Mouse (Mus musculus) forebrain, embryonic 14.5 days (tissue): ENCODE measurements around the gene Grip1. TPM values are rescaled to one million over a fixed set of nuclear protein-coding genes. Genes with fewer than 3 reads are reported as not detected.

ENCODE experiments used
- ATAC-seq: fragments of 200-750 bp; cut with Nextera tagmentation; 2 replicates; pipeline ENCODE4 v1.8.0; 2017; ENCODE audit warnings: mild to moderate bottlenecking, moderate library complexity
- DNase-seq: peaks from one replicate; pipeline ENCODE4 v3.0.0-alpha.2; 2015; ENCODE audit warnings: low spot score
- H3K27ac ChIP-seq: fragments of 300-500 bp; sonication (generic); 2 replicates; pipeline ENCODE4 v1.5.1; 2014; ENCODE audit warnings: low read depth, mild to moderate bottlenecking, control low read depth, low read length, moderate library complexity
- H3K27me3 ChIP-seq: fragments of 300-500 bp; sonication (generic); replicated peaks from 2 replicates; pipeline ENCODE4 v1.6.1; 2014; ENCODE audit warnings: low read length, control low read depth, mixed read lengths; ENCODE audit not compliant: control insufficient read depth, insufficient read depth
- H3K36me3 ChIP-seq: fragments of 300-500 bp; sonication (generic); 2 replicates; pipeline ENCODE4 v1.6.1; 2014; ENCODE audit warnings: low read length, control low read depth; ENCODE audit not compliant: control insufficient read depth, insufficient read depth
- H3K4me1 ChIP-seq: fragments of 300-500 bp; sonication (generic); 2 replicates; pipeline ENCODE4 v1.6.1; 2014; ENCODE audit warnings: antibody characterized with exemption, low read length, control low read depth; ENCODE audit not compliant: control insufficient read depth, insufficient read depth
- H3K4me2 ChIP-seq: fragments of 300-500 bp; sonication (generic); 2 replicates; pipeline ENCODE4 v1.6.1; 2014; ENCODE audit warnings: mild to moderate bottlenecking, control low read depth, low read length
- H3K4me3 ChIP-seq: fragments of 300-500 bp; sonication (generic); 2 replicates; pipeline ENCODE4 v1.5.1; 2014; ENCODE audit warnings: low read depth, low read length, control low read depth
- H3K9ac ChIP-seq: fragments of 300-500 bp; sonication (generic); 2 replicates; pipeline ENCODE4 v1.6.1; 2014; ENCODE audit warnings: mild to moderate bottlenecking, low read length, control low read depth, moderate library complexity
- H3K9me3 ChIP-seq: fragments of 300-500 bp; sonication (generic); replicated peaks from 2 replicates; pipeline ENCODE4 v1.6.1; 2016; ENCODE audit warnings: low read length, control low read depth, mixed read lengths; ENCODE audit not compliant: control insufficient read depth
- WGBS: fragments of 180-500 bp; shearing (Covaris S2); extraction: QIAGEN DNeasy Blood & Tissue Kit; methylation state at CpG from one replicate; pipeline ENCODE4 v1.1.7; 2014; 5-methylcytosine and 5-hydroxymethylcytosine counted together
- polyA plus RNA-seq: library from polyadenylated mRNA; unstranded; fragments of >200 nt; fragmentation: Nextera tagmentation; extraction: Ambion mirVana; gene quantifications from 2 replicates; pipeline ENCODE4 v1.2.1, GENCODE M21; 2014

Grip1 gene
- polyA plus RNA-seq, 1 experiment from 2014 or later = 15.0 TPM

DNA sequence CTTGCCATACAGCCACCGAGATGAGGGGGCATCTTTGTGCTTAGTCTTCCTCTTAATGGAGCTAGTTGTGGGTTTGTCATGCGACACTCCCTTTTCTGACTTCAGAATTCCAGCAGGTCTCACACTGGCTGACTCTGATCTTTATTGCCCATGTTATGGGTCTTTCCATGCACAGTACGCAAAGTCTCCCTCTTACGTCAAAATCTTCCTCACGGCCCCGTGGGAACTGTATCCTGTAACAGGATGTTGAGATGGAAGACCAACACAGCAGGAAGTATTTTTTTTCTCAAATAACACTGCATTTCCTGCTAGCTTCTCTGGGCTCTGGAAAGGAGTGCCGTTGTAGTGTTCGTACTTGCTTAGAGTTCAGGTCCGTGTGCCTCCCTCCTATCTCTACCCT, 21.5 kb downstream of the Grip1 start:
- Histone ChIP-seq H3K4me2 (no peak overlapping the region), H3K27ac (no peak overlapping the region), H3K9ac (no peak overlapping the region), H3K4me3 (no peak overlapping the region), H3K9me3 (no peaks in the 10 kb centered on the region), H3K4me1 (no peaks in the 10 kb centered on the region), H3K36me3 (no peaks in the 10 kb centered on the region), H3K27me3 (no peaks in the 10 kb centered on the region)
- DNase-seq (no peak), ATAC-seq (no peak)
- WGBS = 89% methylated on average over 9 of the region's 9 CpGs

DNA sequence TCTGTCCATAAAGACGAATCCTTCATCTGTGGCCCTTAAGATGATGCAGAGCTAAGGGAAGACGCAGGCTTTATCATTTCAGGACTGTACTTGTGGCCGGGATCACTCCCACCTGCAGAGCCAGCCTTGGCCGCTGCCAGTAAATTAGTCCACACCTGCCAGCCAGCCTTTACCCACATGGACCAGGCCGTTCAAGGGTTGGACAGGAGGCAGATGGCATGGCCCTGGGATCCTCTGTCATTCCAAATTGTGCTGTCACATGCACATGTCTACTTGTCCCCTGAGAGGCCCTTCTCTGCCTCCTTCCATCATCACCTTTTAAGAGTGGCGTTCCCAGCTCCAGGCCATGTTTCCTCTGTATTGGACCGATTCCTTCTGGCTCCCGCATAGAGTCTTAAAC, 24.0 kb downstream of the Grip1 start:
- H3K4me2 ChIP-seq = no peak overlapping the region
- ATAC-seq (no peak), DNase-seq (no peak)
- no peak overlapping the region for H3K27ac ChIP-seq
- no peak overlapping the region for H3K4me3 ChIP-seq
- H3K4me1 ChIP-seq = no peaks in the 10 kb centered on the region
- no peak overlapping the region for H3K9ac ChIP-seq
- no peaks in the 10 kb centered on the region for H3K36me3 ChIP-seq
- 88% methylated on average over 8 of the region's 8 CpGs for WGBS
- no peaks in the 10 kb centered on the region for H3K9me3 ChIP-seq
- no peaks in the 10 kb centered on the region for H3K27me3 ChIP-seq

DNA sequence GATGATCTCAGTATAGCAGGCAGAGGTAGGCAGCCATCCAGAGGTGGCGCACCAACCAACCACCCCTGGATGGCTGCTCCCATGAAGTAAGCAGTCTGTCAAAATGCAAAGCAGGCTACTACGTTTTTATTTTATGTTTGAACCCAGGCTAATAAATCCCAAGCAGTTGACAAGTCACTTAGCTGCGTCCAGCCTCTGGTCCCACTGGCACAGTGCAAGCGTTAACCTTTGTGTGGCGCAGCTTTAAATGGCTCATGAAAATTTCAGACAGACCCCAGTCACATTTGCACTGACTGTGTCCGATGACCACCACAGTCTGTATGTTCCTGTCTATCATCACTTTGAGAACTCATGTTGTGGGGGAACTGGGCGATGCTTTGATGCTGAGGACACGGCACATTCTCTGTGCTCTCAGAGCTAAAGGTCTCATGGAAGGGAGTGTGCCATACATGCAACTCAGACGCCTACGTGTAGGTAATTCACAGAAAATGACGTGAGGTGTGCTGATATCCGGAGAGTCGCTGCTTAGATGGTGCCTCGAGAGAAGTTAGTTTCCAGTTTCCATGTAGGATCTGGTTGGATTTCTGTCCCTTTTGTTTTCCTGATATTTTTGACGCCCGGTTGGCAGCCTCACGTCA, 29.6 kb downstream of the Grip1 start:
- WGBS = 53% methylated on average over 17 of the region's 17 CpGs
- H3K9me3 ChIP-seq = no peaks in the 10 kb centered on the region
- H3K27me3 ChIP-seq = no peaks in the 10 kb centered on the region
- DNase-seq (no peak), ATAC-seq (no peak)
- no peak overlapping the region for H3K4me3 ChIP-seq
- peaks cover 11% of the 10 kb centered on the region for H3K4me1 ChIP-seq
- H3K4me2 ChIP-seq = no peak overlapping the region
- H3K36me3 ChIP-seq = no peaks in the 10 kb centered on the region
- H3K27ac ChIP-seq = 0 out of 2 replicates have a peak overlapping the region, but pooled peaks have one; percentile 33
- no peak overlapping the region for H3K9ac ChIP-seq

DNA sequence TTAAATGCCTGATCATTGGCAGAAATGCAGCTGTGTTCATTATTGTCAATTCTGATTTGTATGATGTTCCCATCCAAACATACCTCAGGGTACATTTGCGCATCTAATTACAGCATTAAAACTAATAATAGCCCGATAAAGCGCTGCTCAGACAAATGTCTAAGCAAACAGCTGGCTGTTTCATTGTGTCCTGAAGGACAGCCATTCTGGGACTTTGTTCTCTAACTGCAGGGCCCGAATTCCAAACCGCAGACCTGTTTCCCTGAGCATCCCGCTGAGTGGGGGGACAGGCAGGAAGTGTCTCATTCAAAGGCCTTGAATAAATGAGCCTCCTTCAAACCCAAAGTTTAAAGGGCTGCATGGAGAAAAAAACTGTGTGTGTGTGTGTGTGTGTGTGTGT, 30.1 kb downstream of the Grip1 start:
- WGBS = 3% methylated on average over 6 of the region's 6 CpGs
- Histone ChIP-seq H3K4me2 (no peak overlapping the region), H3K9ac (no peak overlapping the region), H3K27ac (no peak overlapping the region), H3K4me1 (peaks cover 11% of the 10 kb centered on the region), H3K4me3 (no peak overlapping the region), H3K27me3 (no peaks in the 10 kb centered on the region), H3K36me3 (no peaks in the 10 kb centered on the region), H3K9me3 (no peaks in the 10 kb centered on the region)
- DNase-seq = peak; percentile 40
- ATAC-seq = peak; percentile 58; the same call in 1 of the 2 replicates

DNA sequence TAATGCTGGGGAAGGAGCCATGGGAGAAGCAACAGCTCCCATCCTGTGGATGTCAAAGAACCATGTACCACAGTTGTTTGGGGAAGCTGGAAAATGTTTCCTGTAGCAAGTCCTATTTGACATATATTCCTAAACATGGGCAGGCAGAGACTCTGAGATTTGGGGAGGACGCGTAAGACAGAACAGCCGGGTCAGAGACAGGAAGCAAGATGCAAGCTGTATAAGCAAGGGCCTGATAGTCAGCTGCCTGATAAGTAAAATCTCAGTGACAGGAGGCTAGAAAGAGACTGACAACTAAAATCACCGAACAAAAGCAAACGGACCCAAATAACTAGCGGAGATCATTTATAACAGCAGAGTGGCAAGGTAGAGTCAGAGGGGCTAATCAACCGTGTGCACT, 33.3 kb downstream of the Grip1 start:
- no peaks in the 10 kb centered on the region for H3K27me3 ChIP-seq

DNA sequence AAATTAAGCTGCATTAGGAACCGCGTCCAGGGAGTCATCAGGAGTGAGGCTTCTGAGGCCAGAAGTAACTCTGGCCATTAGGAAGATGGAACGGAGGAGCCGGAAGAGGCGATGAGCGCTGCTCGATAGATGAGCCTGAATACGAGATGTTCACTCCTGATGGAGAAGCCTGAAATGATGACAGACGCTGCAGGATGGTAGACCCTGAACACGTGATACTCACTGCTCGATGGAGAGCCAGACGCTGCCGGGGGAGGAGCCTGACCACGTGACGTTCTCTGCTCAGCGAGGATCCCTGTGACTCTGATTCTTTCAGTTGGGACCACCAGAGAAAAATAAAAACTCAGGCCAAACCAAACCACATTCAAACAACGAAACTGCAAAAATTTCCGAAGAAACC, 37.2 kb downstream of the Grip1 start:
- Histone ChIP-seq H3K4me3 (no peak overlapping the region), H3K9me3 (no peaks in the 10 kb centered on the region), H3K36me3 (no peaks in the 10 kb centered on the region), H3K4me1 (no peaks in the 10 kb centered on the region), H3K27me3 (no peaks in the 10 kb centered on the region), H3K9ac (no peak overlapping the region), H3K27ac (no peak overlapping the region), H3K4me2 (no peak overlapping the region)
- no peak for DNase-seq
- WGBS = 97% methylated on average over 18 of the region's 18 CpGs
- no peak for ATAC-seq

More for the DNA sequence above, 33.3 kb downstream of the Grip1 start:
- Histone ChIP-seq H3K27ac (no peak overlapping the region), H3K36me3 (no peaks in the 10 kb centered on the region), H3K4me1 (peaks cover 11% of the 10 kb centered on the region), H3K4me3 (no peak overlapping the region), H3K9me3 (no peaks in the 10 kb centered on the region), H3K4me2 (no peak overlapping the region), H3K9ac (no peak overlapping the region)
- DNase-seq (no peak), ATAC-seq (no peak)
- WGBS = 91% methylated on average over 7 of the region's 7 CpGs

DNA sequence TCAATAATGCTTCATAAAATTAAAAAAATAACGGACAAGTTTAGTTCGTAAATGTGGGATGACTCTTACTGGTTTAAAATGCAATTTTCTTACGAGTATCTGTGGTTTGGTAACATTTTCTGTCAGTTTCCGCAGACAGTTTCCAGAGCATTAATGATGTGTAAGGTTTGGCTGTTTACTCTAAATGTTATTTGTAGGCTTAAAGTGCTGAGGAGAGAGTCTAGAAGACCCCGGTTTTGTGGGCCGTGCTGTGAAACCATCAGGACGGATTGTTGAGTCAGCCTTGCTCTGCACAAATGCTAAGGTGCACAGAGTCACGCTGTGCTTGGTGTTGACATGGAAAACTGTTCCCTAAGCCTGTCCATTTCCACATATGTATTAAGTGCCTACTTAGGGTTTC, 41.7 kb downstream of the Grip1 start:
- DNase-seq (no peak), ATAC-seq (no peak)
- Histone ChIP-seq H3K4me1 (no peaks in the 10 kb centered on the region), H3K36me3 (no peaks in the 10 kb centered on the region), H3K27ac (no peak overlapping the region), H3K9me3 (peaks cover 3% of the 10 kb centered on the region; the same call in 1 of the 2 replicates), H3K9ac (no peak overlapping the region), H3K4me2 (no peak overlapping the region), H3K4me3 (no peak overlapping the region), H3K27me3 (no peaks in the 10 kb centered on the region)
- WGBS = 90% methylated on average over 8 of the region's 8 CpGs

DNA sequence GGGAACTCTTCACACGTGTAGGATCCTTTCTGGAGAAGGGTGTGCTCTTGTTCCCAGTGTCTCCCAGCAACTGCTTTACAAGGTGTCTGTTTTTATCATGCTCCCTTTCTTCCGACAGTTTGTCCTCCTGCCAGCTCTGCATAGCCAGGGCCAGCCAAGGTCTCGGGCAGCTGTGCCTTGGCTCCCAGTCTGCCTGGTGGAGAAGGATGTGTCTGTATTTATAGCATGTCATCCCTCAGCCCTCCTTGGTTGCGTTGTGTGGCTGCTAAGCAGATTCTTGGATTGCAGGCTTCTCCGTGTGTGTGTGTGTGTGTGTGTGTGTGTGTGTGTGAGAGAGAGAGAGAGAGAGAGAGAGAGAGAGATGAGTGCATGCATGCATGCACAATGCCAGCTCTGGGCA, 42.6 kb downstream of the Grip1 start:
- WGBS = 65% methylated on average over 5 of the region's 5 CpGs
- Histone ChIP-seq H3K9me3 (peaks cover 3% of the 10 kb centered on the region; the same call in 1 of the 2 replicates), H3K4me2 (no peak overlapping the region), H3K9ac (no peak overlapping the region), H3K36me3 (no peaks in the 10 kb centered on the region), H3K4me3 (no peak overlapping the region), H3K27me3 (no peaks in the 10 kb centered on the region), H3K27ac (no peak overlapping the region), H3K4me1 (no peaks in the 10 kb centered on the region)
- ATAC-seq = no peak
- no peak for DNase-seq

DNA sequence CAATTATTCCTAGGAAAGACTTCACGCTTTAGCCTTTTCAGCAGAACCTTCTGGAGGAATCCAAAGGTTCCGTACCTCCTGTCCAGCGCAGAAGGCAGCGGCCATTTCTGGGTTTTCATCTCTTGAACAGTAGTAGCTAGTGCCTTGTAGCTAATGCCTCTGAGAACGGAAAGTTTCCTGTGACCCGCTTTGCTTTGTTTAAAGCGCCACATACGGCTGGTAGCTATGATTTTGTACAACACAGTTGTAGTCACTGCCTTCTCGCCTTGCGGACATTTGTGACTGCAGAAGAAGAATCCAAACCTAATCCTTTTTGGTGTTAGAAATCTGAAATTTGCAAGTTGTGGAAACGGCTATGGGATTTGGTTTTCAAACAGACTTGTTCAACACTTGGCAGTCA, 68.1 kb downstream of the Grip1 start:
- Histone ChIP-seq H3K27ac (no peak overlapping the region), H3K4me1 (no peaks in the 10 kb centered on the region), H3K36me3 (no peaks in the 10 kb centered on the region), H3K9ac (no peak overlapping the region), H3K4me2 (no peak overlapping the region), H3K4me3 (no peak overlapping the region), H3K27me3 (no peaks in the 10 kb centered on the region), H3K9me3 (0 out of 2 replicates have a peak, but pooled peaks cover 4% of the 10 kb centered on the region)
- DNase-seq (no peak), ATAC-seq (no peak)
- WGBS = 91% methylated on average over 11 of the region's 11 CpGs
